ENCODE assay signal across 8 mouse cellular contexts in the genomic region with DNA sequence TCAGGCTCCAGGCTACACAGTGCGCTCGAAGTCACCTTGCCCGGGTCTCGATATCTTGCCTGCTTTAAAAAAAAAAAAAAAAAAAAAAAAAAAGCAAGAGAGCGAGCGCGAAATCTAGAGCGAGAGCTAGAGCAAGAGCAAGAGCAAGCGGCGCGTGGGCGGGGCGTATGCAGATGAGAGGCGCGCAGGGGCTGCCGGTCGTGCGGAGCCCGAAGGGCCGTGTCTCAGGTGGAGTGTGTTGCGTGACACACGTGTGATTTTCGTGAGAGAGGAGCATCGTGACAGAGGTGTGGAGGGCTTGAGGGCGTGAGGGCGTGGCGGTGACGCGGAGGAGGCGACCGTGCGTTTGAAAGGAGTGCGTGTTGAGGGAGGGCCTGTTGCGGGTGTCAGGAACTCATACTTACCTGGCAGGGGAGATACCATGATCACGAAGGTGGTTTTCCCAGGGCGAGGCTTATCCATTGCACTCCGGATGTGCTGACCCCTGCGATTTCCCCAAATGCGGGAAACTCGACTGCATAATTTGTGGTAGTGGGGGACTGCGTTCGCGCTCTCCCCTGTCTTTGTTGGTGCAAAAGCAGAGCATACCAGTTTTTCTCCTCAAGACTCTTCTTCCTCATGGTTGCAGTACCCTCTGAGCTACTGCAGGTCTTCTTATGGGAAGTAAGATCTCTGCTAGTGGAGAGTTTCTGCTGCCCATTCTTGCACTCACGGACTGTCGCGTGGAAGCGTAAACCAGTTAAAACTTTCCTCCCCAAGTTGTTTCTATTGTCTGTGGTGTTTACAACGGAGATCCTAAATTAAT. TPM values are rescaled to one million over a fixed set of nuclear protein-coding genes. Genes with fewer than 3 reads are reported as not detected.
DNase-seq lines count a peak whose midpoint lies in the region; ATAC-seq and TF ChIP-seq lines count a peak whose summit lies in the region.
"Not testable (repeated sequence)": the region's sequence is repeated elsewhere in the genome, so short reads cannot be mapped to it uniquely, and the experiment has no call there.

No protein-coding gene starts in this region.

- not testable (repeated sequence) for H3K9ac ChIP-seq in embryonic facial prominence, embryonic 15.5 days; hindbrain, embryonic 15.5 days; midbrain, postnatal 0 days (replicated peaks; ENCODE audit: low read length, poor library complexity, severe bottlenecking); stomach, embryonic 16.5 days (ENCODE audit: low read length)

- ATAC-seq in G1E (ENCODE audit: extremely low read depth, insufficient number of reproducible peaks, low FRiP score, poor library complexity, severe bottlenecking): peak; percentile 6
- peak; percentile 55 for ATAC-seq in embryonic facial prominence, embryonic 15.5 days (ENCODE audit: insufficient number of reproducible peaks, low FRiP score, low TSS enrichment, low read depth)
- peak; percentile 70 for ATAC-seq in hindbrain, embryonic 15.5 days (ENCODE audit: low FRiP score, low read depth)
- ATAC-seq in midbrain, postnatal 0 days (ENCODE audit: low FRiP score): peak; percentile 66
- ATAC-seq in stomach, embryonic 16.5 days (ENCODE audit: insufficient read depth, low FRiP score): peak; percentile 61

- H3K9me3 ChIP-seq in G1E (replicated peaks); embryonic facial prominence, embryonic 15.5 days (replicated peaks); hindbrain, embryonic 15.5 days; midbrain, postnatal 0 days (ENCODE audit: low read length); stomach, embryonic 16.5 days (replicated peaks; ENCODE audit: control insufficient read depth, low read length): not testable (repeated sequence)

- TF ChIP-seq CTCF in G1E (IDR thresholded peaks at IDR 0.05; ENCODE audit: low read depth, low read length); midbrain, postnatal 0 days (IDR thresholded peaks at IDR 0.05): not testable (repeated sequence)

- WGBS in embryonic facial prominence, embryonic 15.5 days: 0% methylated on average over 4 of the region's 48 CpGs
- WGBS in hindbrain, embryonic 15.5 days: 0% methylated on average over 3 of the region's 48 CpGs
- WGBS in midbrain, postnatal 0 days: 0% methylated on average over 2 of the region's 48 CpGs
- 3% methylated on average over 3 of the region's 48 CpGs for WGBS in stomach, embryonic 16.5 days

- not testable (repeated sequence) for H3K27me3 ChIP-seq in G1E (ENCODE audit: insufficient read depth, low read length); embryonic facial prominence, embryonic 15.5 days; hindbrain, embryonic 15.5 days; midbrain, postnatal 0 days (ENCODE audit: insufficient read depth, low read length); stomach, embryonic 16.5 days (ENCODE audit: control insufficient read depth, insufficient read depth, low read length)

- not testable (repeated sequence) for H3K4me1 ChIP-seq in G1E (ENCODE audit: insufficient read depth, low read depth, low read length); embryonic facial prominence, embryonic 15.5 days; hindbrain, embryonic 15.5 days (replicated peaks); midbrain, postnatal 0 days (ENCODE audit: insufficient read depth, low read length); stomach, embryonic 16.5 days (ENCODE audit: control insufficient read depth, insufficient read depth, low read length)

- H3K27ac ChIP-seq in embryonic facial prominence, embryonic 15.5 days (replicated peaks); hindbrain, embryonic 15.5 days (replicated peaks); midbrain, postnatal 0 days (ENCODE audit: low read depth, low read length); stomach, embryonic 16.5 days (ENCODE audit: low read length): not testable (repeated sequence)

- not testable (repeated sequence) for H3K36me3 ChIP-seq in G1E (replicated peaks); embryonic facial prominence, embryonic 15.5 days; hindbrain, embryonic 15.5 days; midbrain, postnatal 0 days (ENCODE audit: insufficient read depth, low read length); stomach, embryonic 16.5 days (ENCODE audit: control insufficient read depth, insufficient read depth, low read length)

- not testable (repeated sequence) for H3K4me2 ChIP-seq in embryonic facial prominence, embryonic 15.5 days (replicated peaks); hindbrain, embryonic 15.5 days; midbrain, postnatal 0 days (ENCODE audit: low read depth, low read length, poor library complexity, severe bottlenecking); stomach, embryonic 16.5 days (ENCODE audit: low read depth, low read length)

- H3K4me3 ChIP-seq in G1E (ENCODE audit: low read depth, low read length); embryonic facial prominence, embryonic 15.5 days (replicated peaks); hindbrain, embryonic 15.5 days; midbrain, postnatal 0 days (ENCODE audit: low read depth, low read length); stomach, embryonic 16.5 days (replicated peaks; ENCODE audit: low read length): not testable (repeated sequence)

- not testable (repeated sequence) for DNase-seq in G1E (ENCODE audit: low spot score); midbrain, postnatal 0 days (ENCODE audit: low spot score)
- peak; percentile 65 to 68 for DNase-seq in heart, adult 18-20 months
- peak; percentile 62 to 66 for DNase-seq in layer of hippocampus, postnatal 10 days (ENCODE audit: low spot score in 2 of 2)
- DNase-seq in lung, adult 18-20 months: peak; percentile 62 to 71

RNA-seq across cellular contexts. Expression of a gene that starts 18.3 kb away (rescaled TPM):
- total RNA-seq in G1E (2014; fragmentation: Nextera tagmentation) (53.2 and 70.6 TPM in 2 replicates), G1E (2017) (84.9 and 106 TPM in 2 replicates)
- 59.6 and 98.9 TPM in 2 replicates for polyA plus RNA-seq in G1E (2012)
- polyA plus RNA-seq in embryonic facial prominence, embryonic 15.5 days (2015; fragmentation: Nextera tagmentation; extraction: Ambion mirVana): 71.1 and 72.6 TPM in 2 replicates
- total RNA-seq in heart, adult 18-20 months (2021): 10 to 100 TPM; 25.1 to 27.3 TPM
- 73.0 and 75.9 TPM in 2 replicates for polyA plus RNA-seq in hindbrain, embryonic 15.5 days (2015; fragmentation: Nextera tagmentation; extraction: Ambion mirVana)
- total RNA-seq in layer of hippocampus, postnatal 10 days (2021): 10 to 100 TPM; 44.8 to 48.2 TPM
- 24.3 and 32.9 TPM in 2 replicates for total RNA-seq in midbrain, postnatal 0 days (2014; rRNA removed)
- 89.8 and 104 TPM in 2 replicates for polyA plus RNA-seq in midbrain, postnatal 0 days (2015; fragmentation: Nextera tagmentation; extraction: Ambion mirVana)
- 51.9 and 57.0 TPM in 2 replicates for polyA plus RNA-seq in stomach, embryonic 16.5 days (2015; fragmentation: Nextera tagmentation; extraction: Ambion mirVana)

RNA-seq across cellular contexts. Expression of a gene that starts 57.7 kb away (rescaled TPM):
- total RNA-seq in G1E (2014; fragmentation: Nextera tagmentation) (50.6 and 51.8 TPM in 2 replicates), G1E (2017) (288 and 294 TPM in 2 replicates)
- polyA plus RNA-seq in G1E (2012): 20.1 and 24.3 TPM in 2 replicates
- polyA plus RNA-seq in embryonic facial prominence, embryonic 15.5 days (2015; fragmentation: Nextera tagmentation; extraction: Ambion mirVana): 190 and 192 TPM in 2 replicates
- total RNA-seq in heart, adult 18-20 months (2021): 10 to 100 TPM; 32.0 to 32.6 TPM
- polyA plus RNA-seq in hindbrain, embryonic 15.5 days (2015; fragmentation: Nextera tagmentation; extraction: Ambion mirVana): 186 and 188 TPM in 2 replicates
- 10 to 100 TPM; 44.5 to 50.9 TPM for total RNA-seq in layer of hippocampus, postnatal 10 days (2021)
- 63.0 and 79.1 TPM in 2 replicates for total RNA-seq in midbrain, postnatal 0 days (2014; rRNA removed)
- polyA plus RNA-seq in midbrain, postnatal 0 days (2015; fragmentation: Nextera tagmentation; extraction: Ambion mirVana): 200 and 206 TPM in 2 replicates
- 225 and 229 TPM in 2 replicates for polyA plus RNA-seq in stomach, embryonic 16.5 days (2015; fragmentation: Nextera tagmentation; extraction: Ambion mirVana)

Comparison
In these comparisons a context has a peak if more than half of its experiments do, and no peak if none do; other contexts are left out.
1. ATAC-seq: peak in every context shown above with its lines; median percentile 70 in hindbrain, embryonic 15.5 days; 66 in midbrain, postnatal 0 days; 61 in stomach, embryonic 16.5 days; 55 in embryonic facial prominence, embryonic 15.5 days; 6 in G1E.